Mouse (Mus musculus): ENCODE data around the gene Cyren. TPM values are rescaled to one million over a fixed set of nuclear protein-coding genes. Genes with fewer than 3 reads are reported as not detected.
A peak's percentile ranks its signal among the peaks of the same experiment; 100 is the strongest.

Cyren gene
- total RNA-seq, 2 experiments from 2014 or later = 5.9 to 7.1 TPM

DNA sequence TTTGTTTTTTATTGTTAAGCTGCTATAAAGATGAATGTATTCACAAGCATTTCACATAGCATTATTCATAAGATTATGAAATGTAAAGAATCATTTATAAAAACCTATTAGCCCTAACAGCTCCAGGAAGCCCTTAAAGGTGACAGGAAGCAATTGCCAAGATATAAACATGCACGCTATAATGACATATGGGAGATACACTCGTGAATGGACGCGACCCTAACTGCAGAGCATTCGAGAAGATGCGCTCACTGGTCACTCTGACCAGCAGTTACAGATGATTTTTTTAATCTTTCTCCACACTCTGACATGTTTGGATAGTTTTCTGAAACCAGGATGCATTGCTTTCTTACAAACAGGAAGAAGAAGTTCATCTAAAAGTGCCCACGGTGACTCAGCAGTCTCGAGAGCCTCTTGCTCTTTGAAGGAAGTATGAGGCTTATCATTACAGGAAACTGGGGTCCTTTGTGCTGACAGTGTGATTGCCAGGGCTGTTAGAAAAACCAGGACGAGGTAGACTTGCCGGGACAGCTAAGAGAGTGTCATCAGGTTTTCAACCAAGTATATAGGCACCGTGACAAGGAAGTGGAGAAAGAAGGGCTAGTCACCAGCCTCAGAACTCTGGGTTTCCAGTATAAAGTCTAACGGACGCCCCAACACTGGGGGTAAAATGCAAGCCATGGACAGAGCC, 8.5 kb downstream of the Cyren start:
- intact Hi-C loops (cut with DNase I) = no loop called here
- no peak for DNase-seq

DNA sequence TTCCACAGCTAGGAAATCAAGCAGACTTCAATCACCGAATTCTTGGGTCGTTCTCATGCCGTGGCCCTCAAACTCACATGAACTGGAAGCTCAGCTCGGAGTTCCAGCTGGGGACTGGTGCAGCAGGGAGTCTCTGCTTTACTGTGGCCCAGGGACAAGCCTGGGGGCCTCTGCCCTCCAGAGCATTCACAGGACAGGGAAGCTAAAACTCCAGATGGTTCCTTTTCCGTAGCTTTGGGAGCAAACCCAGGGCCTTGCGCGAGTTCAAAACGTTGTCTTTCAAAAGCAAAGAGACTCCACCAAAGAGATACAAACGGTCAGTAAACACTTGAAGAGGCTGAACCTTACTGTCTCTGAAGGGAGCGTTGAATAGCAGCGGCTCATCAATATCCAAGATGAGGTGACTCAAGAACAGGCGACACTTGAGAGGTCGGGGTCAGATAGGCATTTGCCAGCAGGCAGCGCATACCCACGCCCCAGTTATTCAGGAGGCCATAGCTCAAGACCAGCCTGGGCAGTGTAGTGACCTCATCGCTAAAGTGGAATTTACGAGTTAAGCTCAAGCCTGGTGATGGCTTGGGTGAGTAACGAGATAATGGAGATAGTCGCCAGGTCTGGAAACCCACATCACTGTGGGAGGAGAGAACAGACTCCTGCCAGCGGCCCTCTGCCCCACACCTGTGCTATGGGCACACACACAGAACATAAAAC, 9.2 kb downstream of the Cyren start:
- intact Hi-C loops (cut with DNase I) = no loop called here
- no peak for DNase-seq

GRCm38 (mm10) chr6:34867995-34868350, 9.9 kb downstream of the Cyren start:
- DNase-seq = no peak
- intact Hi-C loops (cut with DNase I) = no loop called here

- DNase-seq = no peak
- intact Hi-C loops (cut with DNase I) = no loop called here
These were observed 10.4 kb downstream of the Cyren start for GRCm38 (mm10) chr6:34867301-34867994.

- intact Hi-C loops (cut with DNase I) = no loop called here
- no peak for DNase-seq
These were observed 11.1 kb downstream of the Cyren start for GRCm38 (mm10) chr6:34866786-34867185.

DNA sequence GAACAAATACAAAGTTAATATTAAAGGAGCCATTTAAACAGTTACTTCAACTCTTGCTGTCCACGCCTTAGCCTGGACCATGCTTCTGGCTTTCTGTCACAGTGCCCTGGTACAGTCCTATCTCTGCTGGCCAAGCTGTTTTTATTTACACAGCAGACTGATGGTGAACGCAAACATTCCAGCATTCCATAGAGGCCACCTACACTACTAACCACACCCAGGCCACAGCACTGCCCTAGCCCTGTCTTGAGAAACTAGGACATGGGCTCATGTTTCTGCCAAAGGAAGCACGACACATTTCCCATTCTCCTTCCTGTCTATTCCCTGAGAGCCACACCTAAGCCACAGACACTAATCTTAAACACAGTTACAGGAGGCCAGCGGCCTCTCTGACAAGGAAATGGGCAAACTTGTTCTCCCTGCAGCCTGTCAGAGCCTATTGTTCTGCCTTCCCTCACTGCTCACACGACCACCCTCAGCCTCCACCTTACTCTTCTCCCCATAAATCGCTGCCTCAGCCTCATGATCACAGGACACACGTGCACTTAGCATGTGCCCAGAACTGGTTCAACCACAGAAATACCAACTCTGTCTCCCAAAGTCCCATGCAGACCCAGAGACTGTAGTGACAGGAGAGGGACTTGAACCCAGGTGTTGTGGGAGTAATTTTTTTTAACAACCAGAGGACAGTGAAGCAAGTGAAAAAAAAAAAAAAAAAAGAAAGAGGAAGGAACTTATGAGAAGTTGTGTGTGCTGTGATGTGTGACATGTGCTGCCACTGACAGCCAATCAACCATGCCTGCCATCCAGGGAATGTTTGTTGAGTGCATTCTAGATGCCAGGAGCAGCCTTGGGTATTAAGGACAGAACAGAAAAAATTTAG, 11.9 kb downstream of the Cyren start:
- intact Hi-C loops (cut with DNase I) = no loop called here
- peak in 1 of 2 experiments; percentile 43 for DNase-seq

DNA sequence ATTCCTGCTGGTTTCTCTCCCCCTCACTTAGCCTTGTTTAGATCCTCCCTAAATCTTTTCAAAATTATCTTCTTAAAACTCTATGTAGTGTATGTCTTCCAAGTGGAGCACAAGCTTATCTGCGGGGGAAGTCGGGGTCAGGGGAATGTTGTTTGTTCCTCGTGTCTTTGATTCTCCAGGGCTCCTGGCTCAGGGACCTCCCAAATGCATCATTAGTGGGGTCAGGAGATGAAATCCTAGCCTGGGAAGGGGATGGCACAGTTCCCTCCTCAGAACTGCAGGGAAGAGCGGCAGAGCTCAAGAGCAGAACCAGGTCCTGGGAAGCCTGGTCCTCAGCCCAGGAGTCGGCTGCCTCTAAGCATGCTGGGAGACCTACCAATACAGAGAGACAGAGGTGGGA, 12.6 kb downstream of the Cyren start:
- peak in 1 of 2 experiments; percentile 38 for DNase-seq
- intact Hi-C loops (cut with DNase I) = no loop called here

DNA sequence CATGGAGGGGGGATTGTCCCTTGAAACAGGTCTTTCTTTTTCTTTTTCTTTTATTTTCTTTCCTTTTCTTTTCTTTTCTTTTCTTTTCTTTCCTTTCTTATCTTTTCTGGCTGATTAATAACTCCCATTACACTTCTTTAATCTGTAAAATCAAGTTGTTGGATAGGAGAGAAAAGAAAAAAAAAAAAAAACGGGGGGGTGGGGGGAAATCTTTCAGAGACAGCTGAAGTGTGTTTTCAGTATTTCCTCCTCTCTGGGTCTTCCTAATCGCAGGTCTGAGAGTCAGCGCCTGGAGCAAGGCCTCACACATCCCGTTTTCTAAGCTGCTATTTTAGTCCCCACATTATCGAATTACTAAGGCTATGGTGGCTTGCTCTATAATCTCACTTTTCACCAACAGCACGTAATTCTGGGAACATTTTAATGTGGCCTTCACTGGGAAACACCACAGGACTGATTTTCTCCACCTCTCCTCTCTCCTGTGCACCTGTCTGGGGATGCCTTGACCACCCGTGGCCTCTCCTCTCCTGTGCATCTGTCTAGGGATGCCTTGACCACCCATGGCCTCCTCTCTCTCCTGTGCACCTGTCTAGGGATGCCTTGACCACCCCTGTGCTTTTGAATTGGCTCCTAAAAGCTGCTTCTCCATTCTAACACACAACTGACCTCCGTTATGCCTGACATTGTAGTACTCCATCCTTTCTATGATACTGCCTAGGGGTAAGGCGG, 13.9 kb downstream of the Cyren start:
- intact Hi-C loops (cut with DNase I) = loop anchor here (2.0 to 5.0 kb wide), 2 partner anchors 15 to 82 kb away; partner anchors contain the start of genes Agbl3 and Cyren
- no peak for DNase-seq

GRCm38 (mm10) chr6:34862791-34863403, 15.0 kb downstream of the Cyren start, which contains the start of gene Tmem140:
Gene Tmem140 (plus strand): TSS chr6:34863146.
- intact Hi-C loops (cut with DNase I) = loop anchor here (2.0 to 5.0 kb wide), 2 partner anchors 16 to 81 kb away; partner anchors contain the start of genes Agbl3 and Cyren

DNA sequence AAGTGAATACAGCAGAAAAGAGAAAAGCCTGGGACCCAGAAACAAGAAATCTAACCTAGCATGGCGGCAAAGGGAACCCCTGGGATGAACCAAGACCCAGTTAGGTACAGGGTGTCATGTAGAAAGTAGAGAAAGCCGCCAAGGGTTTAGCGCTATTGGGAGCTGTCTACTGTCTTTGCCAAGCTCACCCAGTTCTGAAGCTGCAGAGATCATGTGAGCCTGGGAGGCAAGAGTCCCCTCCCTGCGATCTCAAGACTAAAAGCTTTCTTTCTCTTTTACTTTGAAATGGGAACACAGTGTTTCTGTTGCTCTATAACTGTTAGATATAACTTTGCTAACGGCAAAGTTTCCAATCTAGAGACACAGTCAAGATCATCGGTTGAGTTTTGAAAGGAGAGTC, 15.5 kb downstream of the Cyren start:
- peak in 1 of 2 experiments; percentile 40 for DNase-seq
- intact Hi-C loops (cut with DNase I) = loop anchor here (2.0 to 5.0 kb wide), 2 partner anchors 16 to 80 kb away; partner anchors contain the start of genes Agbl3 and Cyren

More at GRCm38 (mm10) chr6:34862791-34863403, 15.0 kb downstream of the Cyren start, which contains the start of gene Tmem140:
- DNase-seq = peak; percentile 55 to 62

DNA sequence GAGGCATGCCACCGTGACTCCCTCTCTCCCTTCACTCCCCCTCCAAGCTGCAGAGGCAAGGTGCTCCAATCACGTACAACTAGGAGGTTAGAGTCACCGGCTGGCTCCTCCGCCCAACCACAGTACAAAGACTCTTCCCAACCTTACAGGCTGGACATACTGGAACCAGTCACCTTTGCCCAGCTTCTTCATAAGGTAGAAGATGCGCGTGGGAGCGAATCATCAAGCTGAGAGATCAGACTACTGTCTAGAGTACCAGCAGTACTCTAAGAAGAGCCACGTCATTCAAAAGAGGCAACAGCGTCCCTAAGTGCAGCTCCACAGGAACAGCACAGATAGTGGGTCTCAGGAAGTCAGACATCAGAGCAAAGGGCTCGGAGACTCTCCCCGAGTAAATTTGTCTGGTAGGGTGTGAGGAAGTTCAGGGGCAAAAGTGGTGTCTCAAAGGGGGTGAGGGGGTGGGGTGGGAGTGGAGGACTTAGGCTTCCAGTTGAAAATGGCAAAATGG, 16.3 kb downstream of the Cyren start:
- DNase-seq = no peak
- intact Hi-C loops (cut with DNase I) = loop anchor here (2.0 to 5.0 kb wide), 2 partner anchors 17 to 79 kb away; partner anchors contain the start of genes Agbl3 and Cyren

DNA sequence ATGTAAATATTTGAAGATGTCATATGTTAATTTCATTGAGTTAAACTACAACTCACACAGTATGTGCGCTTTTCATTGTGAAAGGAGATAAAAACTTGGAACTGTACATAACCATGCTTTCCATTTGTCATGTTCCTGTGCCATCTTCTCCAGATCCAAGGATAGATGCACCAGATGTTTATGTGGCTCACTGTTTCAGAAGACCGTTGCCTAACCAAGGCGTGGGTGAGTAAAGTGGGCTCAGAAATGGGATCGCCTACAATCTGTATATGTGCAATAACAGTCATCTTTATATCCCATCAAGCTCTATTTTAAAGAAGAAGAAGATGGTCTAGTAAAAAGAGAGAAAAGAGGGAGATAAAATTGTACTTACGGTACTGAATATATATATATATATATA, 45.5 kb downstream of the Cyren start:
- intact Hi-C loops (cut with DNase I) = no loop called here
- DNase-seq = no peak

- DNase-seq = no peak
- intact Hi-C loops (cut with DNase I) = no loop called here
These were observed 53.5 kb downstream of the Cyren start for GRCm38 (mm10) chr6:34824406-34824805.

Other genes starting within 250 kb of the Cyren start
- gene Agbl3, start 97.6 kb downstream of the Cyren start, total RNA-seq (2021) = 1 to 10 TPM; 4.6 to 5.9 TPM
- gene Tmem140, start 14.9 kb downstream of the Cyren start, total RNA-seq (2021) = 10 to 100 TPM; 19.4 to 28.1 TPM
- gene Wdr91, start 32.8 kb upstream of the Cyren start, total RNA-seq (2021) = 10 to 100 TPM; 13.3 to 15.9 TPM
- gene Stra8, start 42.1 kb upstream of the Cyren start, total RNA-seq (2021) = not detected
- under 1 TPM; 0.61 to 0.69 TPM for gene Slc23a4, start 110.3 kb upstream of the Cyren start, total RNA-seq (2021)